Mouse (Mus musculus): ENCODE results near the gene Kmt2a.

DNA sequence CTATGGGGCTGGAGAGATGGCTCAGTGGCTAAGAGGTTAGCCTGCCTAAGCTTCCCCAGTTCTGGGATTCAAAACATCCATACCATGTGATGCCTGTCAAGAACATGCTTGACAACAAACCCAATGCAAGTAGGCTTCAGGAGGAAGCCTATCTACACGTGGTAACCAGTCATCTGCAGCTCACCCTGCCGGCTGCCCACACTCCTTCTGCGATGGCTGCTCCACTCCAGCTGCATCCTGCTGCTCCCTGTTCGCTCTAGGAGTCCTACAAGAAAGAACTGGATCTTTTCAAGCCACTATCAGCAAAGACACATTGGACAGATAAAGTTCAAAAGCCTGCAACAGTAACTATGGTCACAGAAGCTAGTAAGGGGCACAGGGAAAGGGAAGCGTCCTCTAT, 63.6 kb downstream of the Kmt2a start:
- TF ChIP-seq POLR2A (IDR thresholded peaks at IDR 0.05; ENCODE audit: control insufficient read depth, low read depth, low read length) (no peak), CTCF (IDR thresholded peaks at IDR 0.05; ENCODE audit: control insufficient read depth, insufficient read depth, insufficient replicate concordance, low read depth, low read length) (no peak)
